Mouse (Mus musculus) frontal cortex, postnatal 36 days (tissue): ENCODE data around the gene Tpm3-rs7.
"Not testable (repeated sequence)": the region's sequence is repeated elsewhere in the genome, so short reads cannot be mapped to it uniquely, and the experiment has no call there.

Experiments
- DNase-seq, 2 experiments: peaks; one replicate each; pipeline ENCODE4 v3.0.0; 2022; ENCODE audit warnings: low spot score in 2 of 2

Tpm3-rs7 gene

GRCm38 (mm10) chr14:113314499-113314898, at the start of gene Tpm3-rs7:
Tpm3-rs7 (plus strand) TSS chr14:113314608.
- not testable (repeated sequence) for DNase-seq

DNA sequence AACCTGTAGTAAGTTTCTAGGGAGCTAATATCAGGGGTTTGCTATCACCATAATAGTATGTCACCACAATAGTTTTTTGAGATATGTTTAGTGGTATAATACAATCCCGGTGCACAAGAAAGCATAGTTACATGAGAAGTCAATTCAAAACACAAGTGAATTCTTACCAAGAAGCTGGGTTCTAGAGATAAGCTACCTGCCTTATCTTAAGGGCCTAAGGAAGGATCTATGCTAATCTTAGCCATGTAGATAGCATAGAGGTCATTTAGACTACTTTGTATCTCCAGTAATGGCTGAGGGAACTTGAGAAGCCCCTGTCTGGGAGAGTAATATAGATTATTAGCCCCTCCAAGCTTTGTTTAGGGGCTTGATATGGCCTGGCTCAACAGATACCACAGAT, 2.6 kb downstream of the Tpm3-rs7 start:
- no peak for DNase-seq

GRCm38 (mm10) chr14:113363361-113363760, 49.0 kb downstream of the Tpm3-rs7 start:
- peak in 1 of 2 experiments; percentile 9 for DNase-seq
